Mouse (Mus musculus) MEL (cell line): ENCODE data around the gene Alg12. TPM values are rescaled to one million over a fixed set of nuclear protein-coding genes. Genes with fewer than 3 reads are reported as not detected.

Experiments used
- DNase-seq: peaks from one replicate; pipeline ENCODE4 v3.0.0; 2011; ENCODE audit warnings: low read depth, low spot score
- H3K27ac ChIP-seq: 2 replicates; pipeline ENCODE4 v1.5.1; 2012; ENCODE audit warnings: low read depth, mild to moderate bottlenecking, control low read depth, low read length, moderate library complexity; ENCODE audit not compliant: control insufficient read depth
- H3K27me3 ChIP-seq, 2 experiments: fragments of 150-350 bp in 1 of 2; sonication (generic) in 1 of 2; 2 replicates each; pipeline ENCODE4 v1.6.1; 2012; ENCODE audit warnings: low read length in 2 of 2, mild to moderate bottlenecking in 2 of 2, improper control_type of control experiment in 1 of 2, moderate library complexity in 1 of 2; ENCODE audit not compliant: insufficient read depth in 2 of 2, control insufficient read depth in 1 of 2
- H3K36me3 ChIP-seq, 2 experiments: 2 replicates each; pipeline ENCODE4 v1.6.1; 2012 to 2014; ENCODE audit warnings: low read length in 2 of 2, improper control_type of control experiment in 1 of 2, inconsistent platforms in 1 of 2, mild to moderate bottlenecking in 1 of 2; ENCODE audit not compliant: insufficient read depth in 2 of 2, control insufficient read depth in 1 of 2
- H3K4me1 ChIP-seq, 2 experiments: fragments of 150-350 bp in 1 of 2; sonication (generic) in 1 of 2; 2 replicates each; pipeline ENCODE4 v1.6.1; 2012; ENCODE audit warnings: low read length in 2 of 2, improper control_type of control experiment in 1 of 2, mild to moderate bottlenecking in 1 of 2; ENCODE audit not compliant: insufficient read depth in 2 of 2, control insufficient read depth in 1 of 2
- H3K4me3 ChIP-seq, 2 experiments: fragments of 150-350 bp in 1 of 2; sonication (generic) in 1 of 2; 2 replicates each; pipeline ENCODE4 v1.5.1; 2012; ENCODE audit warnings: low read depth in 2 of 2, low read length in 2 of 2, mild to moderate bottlenecking in 2 of 2, moderate library complexity in 2 of 2, control low read depth in 1 of 2, improper control_type of control experiment in 1 of 2; ENCODE audit not compliant: control insufficient read depth in 1 of 2, insufficient read depth in 1 of 2
- H3K79me2 ChIP-seq: 2 replicates; pipeline ENCODE4 v1.6.1; 2012; ENCODE audit warnings: mild to moderate bottlenecking, low read length, moderate library complexity; ENCODE audit not compliant: control insufficient read depth, poor library complexity, insufficient read depth
- H3K9ac ChIP-seq: 2 replicates; pipeline ENCODE4 v1.6.1; 2012; ENCODE audit warnings: low read depth, mild to moderate bottlenecking, control low read depth, low read length, moderate library complexity; ENCODE audit not compliant: control insufficient read depth, poor library complexity, severe bottlenecking
- H3K9me3 ChIP-seq: fragments of 150-350 bp; sonication (generic); replicated peaks from 2 replicates; pipeline ENCODE4 v1.6.1; 2012; ENCODE audit warnings: mild to moderate bottlenecking, low read length, improper control_type of control experiment, moderate library complexity; ENCODE audit not compliant: insufficient read depth
- BHLHE40 ChIP-seq: IDR thresholded peaks from 2 replicates; pipeline ENCODE4 v1.6.1; 2012; ENCODE audit warnings: low read depth, mild to moderate bottlenecking, inconsistent platforms, low read length, improper control_type of control experiment, borderline replicate concordance
- CHD2 ChIP-seq: IDR thresholded peaks from 2 replicates; pipeline ENCODE4 v1.6.1; 2011; ENCODE audit warnings: low read length, improper control_type of control experiment
- CTCF ChIP-seq, 3 experiments: IDR thresholded peaks in 2 of 3; conservative IDR thresholded peaks in 1 of 3; 2 replicates each; pipeline ENCODE4 v1.5.1; 2011 to 2012; ENCODE audit warnings: low read length in 3 of 3, low read depth in 2 of 3, mild to moderate bottlenecking in 2 of 3, improper control_type of control experiment in 1 of 3, inconsistent platforms in 1 of 3, mixed read lengths in 1 of 3, moderate library complexity in 1 of 3; ENCODE audit not compliant: control insufficient read depth in 1 of 3, insufficient read depth in 1 of 3, poor library complexity in 1 of 3, severe bottlenecking in 1 of 3
- E2F4 ChIP-seq: IDR thresholded peaks from 2 replicates; pipeline ENCODE4 v1.6.1; 2011; ENCODE audit warnings: low read depth, low read length, improper control_type of control experiment, borderline replicate concordance
- EP300 ChIP-seq, 2 experiments: IDR thresholded peaks; 2 replicates each; pipeline ENCODE4 v1.6.1; 2011; ENCODE audit warnings: improper control_type of control experiment in 2 of 2, low read length in 2 of 2, low read depth in 1 of 2, mild to moderate bottlenecking in 1 of 2
- GABPA ChIP-seq: IDR thresholded peaks from 2 replicates; pipeline ENCODE4 v1.6.1; 2012; ENCODE audit warnings: low read depth, mild to moderate bottlenecking, inconsistent platforms, low read length, improper control_type of control experiment, moderate library complexity
- GATA1 ChIP-seq: IDR thresholded peaks from 2 replicates; pipeline ENCODE4 v1.6.1; 2011; ENCODE audit warnings: low read depth, low read length, improper control_type of control experiment
- HCFC1 ChIP-seq: IDR thresholded peaks from 2 replicates; pipeline ENCODE4 v1.6.1; 2012; ENCODE audit warnings: low read depth, mild to moderate bottlenecking, inconsistent platforms, low read length, improper control_type of control experiment, moderate library complexity
- JUND ChIP-seq: IDR thresholded peaks from 2 replicates; pipeline ENCODE4 v1.6.1; 2011; ENCODE audit warnings: low read depth, mild to moderate bottlenecking, improper control_type of control experiment, low read length
- KAT2A ChIP-seq: conservative IDR thresholded peaks from 2 replicates; pipeline ENCODE4 v1.6.1; 2012; ENCODE audit warnings: low read depth, low read length, improper control_type of control experiment, inconsistent platforms
- MAFK ChIP-seq: IDR thresholded peaks from 2 replicates; pipeline ENCODE4 v1.6.1; 2011; ENCODE audit warnings: low read depth, mild to moderate bottlenecking, low read length, improper control_type of control experiment, borderline replicate concordance
- MYC ChIP-seq: IDR thresholded peaks from 2 replicates; pipeline ENCODE4 v1.6.1; 2011; ENCODE audit warnings: low read depth, mild to moderate bottlenecking, low read length, improper control_type of control experiment, moderate library complexity
- POLR2A ChIP-seq, 2 experiments: IDR thresholded peaks; 2 replicates each; pipeline ENCODE4 v1.6.1; 2011 to 2012; ENCODE audit warnings: low read length in 2 of 2, mild to moderate bottlenecking in 2 of 2, control low read depth in 1 of 2, improper control_type of control experiment in 1 of 2, low read depth in 1 of 2, moderate library complexity in 1 of 2; ENCODE audit not compliant: control insufficient read depth in 1 of 2, insufficient read depth in 1 of 2, poor library complexity in 1 of 2
- POLR2AphosphoS5 ChIP-seq: IDR thresholded peaks from 2 replicates; pipeline ENCODE4 v1.6.1; 2012; ENCODE audit warnings: low read depth, borderline replicate concordance, mild to moderate bottlenecking, inconsistent platforms, low read length, moderate library complexity, mixed read lengths
- RAD21 ChIP-seq: IDR thresholded peaks from 2 replicates; pipeline ENCODE4 v1.6.1; 2011; ENCODE audit warnings: mild to moderate bottlenecking, low read depth, low read length, improper control_type of control experiment
- RCOR1 ChIP-seq: IDR thresholded peaks from 2 replicates; pipeline ENCODE4 v1.6.1; 2012; ENCODE audit warnings: low read depth, mild to moderate bottlenecking, inconsistent platforms, low read length, improper control_type of control experiment
- SIN3A ChIP-seq: IDR thresholded peaks from 2 replicates; pipeline ENCODE4 v1.6.1; 2012; ENCODE audit warnings: low read length, improper control_type of control experiment, inconsistent platforms
- SMC3 ChIP-seq: IDR thresholded peaks from 2 replicates; pipeline ENCODE4 v1.6.1; 2011; ENCODE audit warnings: low read depth, low read length, improper control_type of control experiment
- TAL1 ChIP-seq: IDR thresholded peaks from 2 replicates; pipeline ENCODE4 v1.6.1; 2012; ENCODE audit warnings: mild to moderate bottlenecking, inconsistent platforms, low read length, moderate library complexity, mixed read lengths
- TBP ChIP-seq: IDR thresholded peaks from 2 replicates; pipeline ENCODE4 v1.8.0; 2011; ENCODE audit warnings: low read depth, low read length, improper control_type of control experiment
- TCF12 ChIP-seq: IDR thresholded peaks from 2 replicates; pipeline ENCODE4 v1.6.1; 2014; ENCODE audit warnings: low read depth, mild to moderate bottlenecking, inconsistent platforms, low read length, improper control_type of control experiment, moderate library complexity
- UBTF ChIP-seq: IDR thresholded peaks from 2 replicates; pipeline ENCODE4 v1.6.1; 2012; ENCODE audit warnings: low read depth, mild to moderate bottlenecking, inconsistent platforms, low read length, improper control_type of control experiment, moderate library complexity, borderline replicate concordance; ENCODE audit not compliant: insufficient read depth
- ZC3H11A ChIP-seq: IDR thresholded peaks from 2 replicates; pipeline ENCODE4 v1.6.1; 2012; ENCODE audit warnings: low read depth, mild to moderate bottlenecking, inconsistent platforms, low read length, improper control_type of control experiment
- ZKSCAN1 ChIP-seq: IDR thresholded peaks from 2 replicates; pipeline ENCODE4 v1.6.1; 2012; ENCODE audit warnings: low read depth, mild to moderate bottlenecking, inconsistent platforms, low read length, improper control_type of control experiment, moderate library complexity
- ZNF384 ChIP-seq: IDR thresholded peaks from 2 replicates; pipeline ENCODE4 v1.6.1; 2012; ENCODE audit warnings: low read depth, mild to moderate bottlenecking, inconsistent platforms, low read length, improper control_type of control experiment
- polyA plus RNA-seq, 2 experiments: library from polyadenylated mRNA; stranded (reverse) in 1 of 2; unstranded in 1 of 2; fragments of >175 nt in 1 of 2; fragments of >200 nt in 1 of 2; gene quantifications; 2 replicates each; pipeline versions ENCODE4 v1.2.1 to v1.2.4; 2012; ENCODE audit warnings: low replicate concordance in 2 of 2, low read depth in 1 of 2; ENCODE audit not compliant: insufficient read length in 2 of 2, insufficient read depth in 1 of 2, missing spikeins in 1 of 2
- total RNA-seq: library from RNA; depleted of rRNA; stranded (reverse); fragments of 300-350 nt; gene quantifications from 2 replicates; pipeline ENCODE4 v1.2.3, GENCODE M21; 2012

Gene Alg12
- total and polyA plus RNA-seq, 3 experiments = 13.7 to 18.6 TPM; not detected in 1

- H3K27ac ChIP-seq = no peak overlapping the region
- H3K4me3 ChIP-seq = no peak overlapping the region
- no peak for DNase-seq
- H3K9me3 ChIP-seq = no peaks in the 10 kb centered on the region
- H3K79me2 ChIP-seq = no peaks in the 10 kb centered on the region
- no peaks in the 10 kb centered on the region for H3K4me1 ChIP-seq
- H3K9ac ChIP-seq = no peak overlapping the region
- no peaks in the 10 kb centered on the region for H3K36me3 ChIP-seq
- no peaks in the 10 kb centered on the region for H3K27me3 ChIP-seq
- TF ChIP-seq CTCF (IDR thresholded peaks at IDR 0.05 in 2 of 3, conservative IDR thresholded peaks at IDR 0.05 in 1 of 3; ENCODE audit: control insufficient read depth in 1 of 3, insufficient read depth in 1 of 3, low read depth in 2 of 3, low read length in 3 of 3, poor library complexity in 1 of 3, severe bottlenecking in 1 of 3) (no peak), RAD21 (no peak), MYC (no peak), ZC3H11A (no peak), TAL1 (no peak), SMC3 (no peak), SIN3A (no peak), RCOR1 (no peak), GABPA (no peak)
Measured at GRCm38 (mm10) chr15:88831482-88831881, 12.4 kb upstream of the Alg12 start.

- no peak overlapping the region for H3K27ac ChIP-seq
- H3K36me3 ChIP-seq = no peaks in the 10 kb centered on the region
- TF ChIP-seq KAT2A = no peak
- no peak for TF ChIP-seq GABPA
- TF ChIP-seq JUND = no peak
- TF ChIP-seq ZC3H11A = no peak
- TF ChIP-seq EP300 (IDR thresholded peaks at IDR 0.05; ENCODE audit: low read depth in 1 of 2, low read length in 2 of 2) = no peak
- no peak for TF ChIP-seq ZKSCAN1
- TF ChIP-seq MAFK = no peak
- TF ChIP-seq POLR2AphosphoS5 = no peak
- no peak for TF ChIP-seq TAL1
- no peak for TF ChIP-seq GATA1
- no peaks in the 10 kb centered on the region for H3K9me3 ChIP-seq
- DNase-seq = no peak
- H3K79me2 ChIP-seq = no peaks in the 10 kb centered on the region
- no peak overlapping the region for H3K9ac ChIP-seq
- no peak overlapping the region for H3K4me3 ChIP-seq
- H3K27me3 ChIP-seq = no peaks in the 10 kb centered on the region
- H3K4me1 ChIP-seq = no peaks in the 10 kb centered on the region
Measured at GRCm38 (mm10) chr15:88830696-88831095, 11.6 kb upstream of the Alg12 start.

DNA sequence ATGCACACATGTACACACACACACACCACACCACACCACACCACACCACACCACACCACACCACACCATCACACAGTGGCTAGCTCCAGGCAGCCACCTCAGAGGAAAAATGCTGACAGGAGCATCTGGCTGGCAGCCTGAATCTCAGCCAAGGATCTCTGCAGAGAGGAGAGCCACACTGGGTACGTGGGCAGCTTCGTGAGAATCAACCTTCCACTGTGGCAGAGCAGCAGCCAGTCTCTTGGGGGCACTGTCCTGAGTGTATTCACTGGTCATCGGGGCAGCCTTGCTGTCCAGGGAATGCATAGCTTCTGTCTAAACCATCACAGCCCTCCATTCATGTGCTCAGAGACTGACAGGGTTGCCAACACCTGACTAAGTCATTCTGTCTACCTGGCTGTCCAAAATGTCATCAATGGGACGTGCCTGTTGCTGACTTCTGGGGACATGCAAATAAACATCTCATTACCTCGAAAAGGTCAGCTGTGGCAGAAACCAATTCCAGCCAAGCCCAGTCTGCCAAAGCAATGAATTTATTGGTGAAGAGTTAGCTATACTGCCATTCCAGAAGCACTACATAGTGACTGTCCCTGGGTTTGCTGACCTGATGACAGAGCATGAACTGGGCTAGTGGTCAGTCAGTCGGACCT is 10.8 kb upstream of the Alg12 start:
- Histone ChIP-seq H3K79me2 (no peaks in the 10 kb centered on the region), H3K27ac (no peak overlapping the region), H3K36me3 (no peaks in the 10 kb centered on the region), H3K9me3 (no peaks in the 10 kb centered on the region), H3K27me3 (no peaks in the 10 kb centered on the region), H3K4me1 (no peaks in the 10 kb centered on the region), H3K9ac (no peak overlapping the region), H3K4me3 (no peak overlapping the region)
- no peak for DNase-seq
- TF ChIP-seq CHD2 (no peak), TAL1 (no peak), MYC (no peak), POLR2A (IDR thresholded peaks at IDR 0.05; ENCODE audit: control insufficient read depth in 1 of 2, insufficient read depth in 1 of 2, low read depth in 1 of 2, low read length in 2 of 2, poor library complexity in 1 of 2) (no peak), EP300 (IDR thresholded peaks at IDR 0.05; ENCODE audit: low read depth in 1 of 2, low read length in 2 of 2) (no peak), TBP (no peak), BHLHE40 (no peak), ZNF384 (no peak), UBTF (no peak), E2F4 (no peak), HCFC1 (no peak), TCF12 (no peak), GABPA (no peak), RCOR1 (no peak)
